Mouse (Mus musculus) gastrocnemius, adult 8-10 months (tissue): ENCODE measurements around the gene Rps11. TPM values are rescaled to one million over a fixed set of nuclear protein-coding genes. Genes with fewer than 3 reads are reported as not detected.
"Not testable (repeated sequence)": the region's sequence is repeated elsewhere in the genome, so short reads cannot be mapped to it uniquely, and the experiment has no call there.

Source experiments
- DNase-seq, 2 experiments: peaks; one replicate each; pipeline ENCODE4 v3.0.0; 2022; ENCODE audit warnings: low spot score in 2 of 2
- total RNA-seq, 4 experiments: library from RNA; stranded (reverse); gene quantifications; 2 replicates each; pipeline ENCODE4 v1.2.4; 2022

The Rps11 gene
- total RNA-seq, 4 experiments from 2014 or later: 471 to 554 (median 519) TPM

DNA sequence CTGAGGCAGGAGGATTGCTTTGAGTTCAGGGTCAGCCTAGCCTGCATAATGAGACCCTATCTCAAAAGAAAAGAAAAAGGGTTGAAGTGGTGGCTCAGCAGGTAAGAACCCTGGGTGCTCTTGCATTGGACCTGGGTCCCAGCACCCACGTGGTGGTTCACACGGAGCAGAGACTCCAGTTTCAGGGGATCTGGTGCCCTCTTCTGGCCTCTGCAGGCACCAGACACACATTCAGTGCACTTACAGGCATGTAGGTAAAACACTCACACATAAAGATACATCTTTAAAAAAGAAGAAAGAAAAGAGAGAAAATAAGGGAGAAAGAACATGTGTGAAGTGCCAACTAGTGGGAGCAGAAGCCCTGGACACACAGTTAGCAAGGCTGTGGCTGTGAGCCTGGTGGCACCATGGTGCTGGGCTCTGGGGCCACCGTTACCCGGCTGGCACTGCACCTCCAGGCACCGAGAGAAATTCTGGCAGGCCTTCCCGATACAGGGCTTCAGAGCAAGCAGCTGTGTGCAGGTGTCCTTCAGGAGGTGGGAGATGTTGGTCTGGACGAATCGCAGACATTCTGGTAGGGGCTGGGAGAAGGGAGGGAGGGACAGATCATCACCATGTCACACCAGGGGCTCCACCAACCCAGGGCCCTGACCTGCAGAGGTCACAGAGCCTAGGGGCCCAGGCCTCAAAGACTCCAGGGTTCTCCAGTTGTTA, 9.4 kb upstream of the Rps11 start:
- no peak for DNase-seq

GRCm38 (mm10) chr7:45131850-45132249, 7.6 kb upstream of the Rps11 start:
- DNase-seq: no peak

DNA sequence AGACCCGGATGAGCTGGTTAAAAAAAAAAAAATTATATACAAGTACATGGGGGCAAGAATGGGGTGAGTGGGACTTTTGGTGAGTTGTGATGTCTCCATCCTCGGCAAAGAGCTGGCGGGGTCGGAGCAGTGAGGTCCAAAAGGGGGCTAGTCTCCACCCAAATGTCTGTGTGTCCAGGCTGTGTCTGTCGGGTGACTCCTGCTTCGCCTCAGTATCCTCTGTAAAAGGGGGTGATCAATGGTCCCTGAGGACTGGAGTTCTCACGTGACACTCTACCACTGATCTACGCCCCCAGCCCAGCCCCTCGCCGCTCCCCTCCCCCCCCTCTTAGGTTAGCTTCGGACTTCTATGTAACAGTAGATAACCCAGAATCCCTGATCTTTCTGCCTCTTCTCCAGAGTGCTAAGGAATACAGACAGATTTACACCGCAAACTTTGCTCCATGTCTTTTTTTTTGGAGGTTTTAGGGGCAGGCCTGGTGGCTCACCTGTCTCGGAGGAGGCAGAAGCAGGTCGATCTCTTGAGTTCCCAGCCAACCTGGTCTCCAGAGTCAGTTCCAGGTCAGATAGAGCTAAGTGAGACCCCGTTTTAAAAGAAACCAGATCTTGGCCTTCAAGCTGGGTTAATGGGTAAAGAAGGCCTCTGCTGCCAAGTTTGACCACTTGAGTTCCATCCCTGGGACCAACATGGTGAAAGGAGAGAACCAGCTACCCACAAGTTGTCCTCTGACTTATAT, 5.7 kb upstream of the Rps11 start:
- DNase-seq: no peak

- no peak for DNase-seq
Measured at GRCm38 (mm10) chr7:45129318-45129717, 5.1 kb upstream of the Rps11 start.

DNA sequence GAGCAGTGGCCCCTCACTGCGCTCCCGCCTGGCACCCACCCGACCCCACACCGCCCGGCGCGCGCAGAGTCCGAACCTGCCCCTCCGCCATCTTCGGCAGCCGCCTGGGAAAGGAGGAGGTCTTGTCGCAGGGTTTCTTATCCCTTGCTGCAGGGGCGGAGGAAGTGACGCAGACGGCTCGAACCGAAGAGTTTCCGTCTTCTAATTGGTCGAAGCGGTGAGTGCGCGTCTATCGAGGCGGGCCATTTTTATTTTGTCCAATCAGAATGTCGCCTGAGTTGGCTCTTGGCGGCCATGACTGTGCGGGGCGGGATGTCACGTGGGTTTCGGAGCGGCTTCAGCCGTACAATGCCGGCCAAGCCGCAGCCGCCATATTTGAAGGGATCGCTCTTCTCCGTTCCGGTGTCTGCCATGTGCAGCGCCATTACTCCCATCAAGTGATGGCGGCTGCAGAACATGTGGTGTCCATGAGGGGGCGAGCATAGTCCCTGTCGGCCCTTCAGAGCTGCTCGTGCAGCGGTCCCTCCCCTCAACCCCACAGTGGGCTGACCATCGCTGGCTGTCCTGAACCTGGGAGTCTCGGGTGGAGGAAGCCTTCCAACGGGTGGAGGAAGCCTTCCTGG, 4.5 kb upstream of the Rps11 start, which contains the start of gene Rpl13a:
TSS of gene Rpl13a (minus strand) at position 138 of the 623 bp plus-strand sequence.
- DNase-seq: peak; percentile 98 to 99

DNA sequence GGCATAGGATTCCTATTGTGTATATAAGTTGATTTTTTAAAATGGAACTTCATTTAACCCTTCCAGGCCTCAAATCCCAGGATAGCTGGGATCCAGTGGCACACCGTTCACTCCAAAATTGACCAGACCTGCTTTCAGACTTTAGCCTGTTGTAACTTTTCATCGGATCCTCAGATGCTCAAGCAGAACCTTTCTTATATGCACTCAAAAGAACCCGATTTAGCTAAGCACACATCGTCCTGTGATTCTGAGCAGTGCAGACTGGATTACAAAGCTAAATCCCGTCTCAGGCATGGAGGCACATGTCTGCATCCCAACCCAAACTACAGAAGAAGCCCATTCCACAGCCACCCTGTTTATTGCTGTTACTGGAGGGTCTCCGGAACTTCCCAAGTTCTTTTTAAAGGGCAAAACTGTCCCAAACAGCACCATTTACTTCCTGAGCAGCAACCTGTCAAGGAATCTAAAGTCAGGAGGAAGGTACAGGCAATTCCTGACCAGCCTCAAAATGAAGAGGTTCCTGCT, 3.5 kb upstream of the Rps11 start:
- DNase-seq: no peak

DNA sequence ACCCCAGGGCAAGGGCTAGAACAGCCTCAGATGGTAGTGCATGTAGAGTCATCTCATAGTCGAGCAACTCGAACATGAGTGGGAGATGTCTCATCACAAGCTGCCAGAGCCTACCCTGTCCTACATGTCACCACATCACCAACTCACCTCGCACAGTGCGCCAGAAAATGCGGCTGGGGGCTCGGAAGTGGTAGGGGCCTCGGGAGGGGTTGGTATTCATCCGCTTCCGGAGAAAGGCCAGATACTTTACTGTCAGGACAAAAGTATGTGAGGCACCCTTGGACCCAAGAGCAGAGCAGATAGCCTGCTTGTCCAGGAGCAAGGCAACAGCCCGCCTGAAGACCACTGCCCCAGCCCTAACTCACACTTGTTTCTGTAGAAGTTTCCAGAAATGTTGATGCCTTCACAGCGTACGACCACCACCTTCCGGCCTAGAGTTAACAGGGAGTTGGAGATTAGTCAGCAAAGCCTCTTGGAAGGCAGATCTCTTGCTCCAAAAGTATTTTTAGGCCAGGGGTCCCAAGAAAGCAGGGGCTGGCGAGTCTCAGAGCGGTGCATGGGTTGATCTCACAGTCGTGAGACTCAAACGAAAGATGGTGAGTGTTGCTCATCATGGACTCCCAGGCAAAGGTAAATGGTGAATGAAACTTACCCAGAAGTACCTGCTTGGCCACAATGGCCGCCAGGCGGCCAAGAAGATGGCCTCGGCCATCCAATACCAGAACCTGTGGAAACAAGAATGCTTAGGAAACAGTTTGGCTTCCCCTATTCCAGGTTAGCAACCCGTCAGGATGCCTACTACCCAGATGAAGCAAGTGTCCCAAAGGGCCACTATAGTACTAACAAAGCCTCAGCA, 2.8 kb upstream of the Rps11 start:
- DNase-seq: no peak

DNA sequence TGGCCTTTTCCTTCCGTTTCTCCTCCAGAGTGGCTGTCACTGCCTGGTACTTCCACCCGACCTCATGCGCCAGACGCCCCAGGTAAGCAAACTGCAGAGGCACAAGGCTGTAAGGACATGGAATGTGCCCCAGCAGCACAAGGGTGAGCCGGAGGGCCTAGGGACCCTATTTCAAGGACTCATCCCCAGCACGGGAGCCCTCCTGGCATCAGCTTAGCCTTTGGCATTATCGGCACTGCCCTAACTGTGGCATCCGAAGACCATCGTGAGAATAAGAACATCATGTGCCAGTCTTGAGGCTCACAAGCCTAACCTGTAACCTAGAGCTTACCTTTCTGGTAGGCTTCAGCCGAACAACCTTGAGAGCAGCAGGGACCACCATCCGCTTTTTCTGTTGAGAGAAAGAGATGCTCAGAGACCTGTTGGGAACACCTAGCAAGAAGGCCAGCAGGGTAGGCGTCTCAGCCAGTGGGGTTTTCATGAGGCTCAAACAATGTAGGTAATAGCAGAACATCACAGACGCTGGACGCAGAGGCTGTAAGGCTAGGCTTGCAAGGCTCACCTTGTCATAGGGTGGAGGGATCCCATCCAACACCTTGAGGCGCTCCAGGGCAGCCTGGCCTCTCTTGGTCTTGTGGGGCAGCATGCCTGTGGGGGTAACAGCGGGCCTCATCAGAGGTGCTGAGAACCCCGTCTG, 2.1 kb upstream of the Rps11 start:
- DNase-seq: no peak

- DNase-seq: not testable (repeated sequence)
Measured at GRCm38 (mm10) chr7:45125649-45126048, 1.4 kb upstream of the Rps11 start.

GRCm38 (mm10) chr7:45125144-45125600, 933 bp upstream of the Rps11 start:
- no peak for DNase-seq

- DNase-seq: no peak
Measured at GRCm38 (mm10) chr7:45123186-45123570, 1.1 kb downstream of the Rps11 start.

DNA sequence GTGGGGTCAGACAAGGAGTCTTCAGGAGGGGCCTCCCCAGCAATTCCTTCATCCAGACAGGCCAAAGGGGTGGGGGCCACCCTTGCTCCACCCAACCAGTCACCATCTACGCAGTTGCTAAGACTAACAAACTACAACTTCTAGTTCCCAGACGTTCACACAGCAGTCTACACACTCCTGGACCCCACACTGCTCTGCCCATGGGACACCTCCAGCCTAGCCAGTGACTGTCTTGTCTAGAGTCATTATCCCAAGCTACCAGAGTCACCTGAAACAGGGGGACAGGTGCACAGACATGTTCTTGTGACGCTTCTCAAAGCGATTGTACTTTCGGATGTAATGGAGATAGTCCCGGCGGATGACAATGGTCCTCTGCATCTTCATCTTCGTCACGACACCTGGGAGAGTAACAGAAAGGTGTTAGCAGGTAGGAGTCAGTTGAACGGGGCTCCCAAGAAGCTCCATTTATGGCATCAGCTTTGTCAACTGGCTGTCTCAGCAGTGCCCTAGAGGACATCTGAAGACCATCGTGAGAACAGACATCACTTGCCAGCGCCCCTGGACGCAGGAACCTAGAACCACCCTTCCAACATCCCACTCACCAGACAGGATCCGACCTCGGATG, 1.6 kb downstream of the Rps11 start:
- no peak for DNase-seq

DNA sequence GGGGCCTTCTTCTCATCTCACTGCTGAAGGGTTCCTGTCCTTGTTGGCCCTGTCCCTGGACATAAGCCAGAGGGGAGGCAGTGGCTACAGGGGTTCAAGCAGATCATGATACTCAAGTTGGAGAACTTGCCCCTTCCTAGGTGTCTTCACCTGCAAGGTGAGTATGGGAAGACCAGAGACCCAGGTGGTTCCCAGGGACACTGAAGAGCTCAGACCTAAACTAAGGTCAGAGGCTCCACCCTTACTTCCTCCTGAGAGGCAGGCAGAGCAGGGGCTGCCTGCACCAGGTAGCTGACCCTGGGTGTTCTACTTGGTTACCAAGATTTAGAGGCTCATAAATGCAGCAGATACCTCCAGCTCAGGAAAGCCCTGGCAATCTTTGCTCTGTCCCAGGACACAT, 2.3 kb downstream of the Rps11 start:
- no peak for DNase-seq

DNA sequence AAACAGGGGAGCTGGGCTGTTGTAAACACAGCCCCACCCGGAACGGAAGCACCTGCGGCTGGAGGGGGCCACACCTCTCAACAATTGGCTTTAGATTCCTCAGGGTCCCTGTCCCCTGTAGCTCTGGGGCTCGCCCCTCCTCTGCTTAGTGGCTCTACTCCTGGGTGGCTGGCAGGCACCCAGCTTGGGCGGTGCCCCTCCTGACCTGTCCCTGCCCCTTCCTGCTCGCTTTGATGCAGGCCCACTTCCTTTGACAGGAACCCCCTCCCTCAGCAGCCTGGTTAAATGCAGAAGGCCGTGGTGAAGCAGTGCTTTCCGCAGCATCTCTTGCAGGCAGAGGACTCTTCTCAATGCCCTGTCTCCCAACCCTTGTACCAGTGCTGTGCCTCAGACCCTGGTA, 2.8 kb downstream of the Rps11 start:
- no peak for DNase-seq

DNA sequence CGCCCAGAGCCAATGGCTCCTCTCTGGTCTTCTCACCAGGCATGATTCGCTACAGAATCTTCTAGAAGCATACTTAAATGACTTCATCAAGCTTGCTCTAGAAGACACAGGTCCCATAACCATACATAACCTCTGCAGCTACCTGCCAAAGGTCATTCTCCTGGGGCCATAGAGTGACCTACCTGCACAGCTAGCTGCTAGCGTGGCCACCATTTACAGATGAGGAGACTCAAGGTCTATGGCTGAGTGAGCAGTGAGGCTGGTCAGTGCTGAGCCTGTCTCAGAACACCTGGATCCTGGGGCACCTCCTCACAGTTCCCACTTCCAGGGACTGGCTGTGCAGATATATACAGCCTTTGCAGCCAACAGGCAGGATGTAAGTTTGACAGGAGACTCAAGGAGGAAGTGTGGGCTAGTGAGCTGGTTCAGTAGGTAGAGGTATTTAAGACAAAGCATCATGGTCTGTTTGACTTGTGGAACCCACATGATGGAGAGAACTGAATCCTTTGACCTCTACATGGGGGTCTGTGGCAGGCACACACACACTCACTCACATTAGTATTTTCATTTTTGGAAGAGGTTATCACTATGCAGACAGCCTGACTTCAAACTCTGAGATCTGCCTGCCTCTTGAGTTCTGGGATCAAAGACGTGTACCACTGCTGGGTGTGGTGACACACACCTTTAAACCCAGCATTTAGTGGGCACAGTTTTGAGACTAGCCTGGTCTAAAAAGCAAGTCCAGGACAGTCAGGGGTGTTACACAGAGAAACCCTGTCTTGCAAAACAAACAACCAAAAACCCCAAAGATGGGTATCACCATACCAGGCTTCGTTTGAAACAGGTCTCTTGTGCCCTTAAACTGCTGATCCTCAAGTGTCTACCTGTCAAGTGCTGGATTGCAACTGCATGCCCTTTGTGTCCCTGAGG, 4.2 kb downstream of the Rps11 start:
- DNase-seq: no peak

DNA sequence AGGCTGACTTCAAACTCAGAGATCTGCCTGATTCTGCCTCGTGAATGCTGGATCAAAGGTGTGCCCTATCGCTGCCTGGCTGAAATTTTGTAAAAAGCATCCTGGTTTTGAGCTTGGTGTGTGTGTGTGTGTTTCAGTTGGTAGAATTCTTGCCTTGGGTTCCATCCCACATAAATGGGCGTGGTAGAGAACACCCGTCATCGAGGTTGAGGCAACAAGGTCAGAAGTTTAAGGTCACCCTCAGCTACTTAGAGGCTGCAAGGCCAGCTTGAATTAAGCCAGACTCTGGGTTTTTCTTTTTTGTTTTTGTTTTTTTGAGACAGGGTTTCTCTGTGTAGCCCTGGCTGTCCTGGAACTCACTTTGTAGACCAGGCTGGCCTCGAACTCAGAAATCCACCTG, 5.9 kb downstream of the Rps11 start:
- no peak for DNase-seq

DNA sequence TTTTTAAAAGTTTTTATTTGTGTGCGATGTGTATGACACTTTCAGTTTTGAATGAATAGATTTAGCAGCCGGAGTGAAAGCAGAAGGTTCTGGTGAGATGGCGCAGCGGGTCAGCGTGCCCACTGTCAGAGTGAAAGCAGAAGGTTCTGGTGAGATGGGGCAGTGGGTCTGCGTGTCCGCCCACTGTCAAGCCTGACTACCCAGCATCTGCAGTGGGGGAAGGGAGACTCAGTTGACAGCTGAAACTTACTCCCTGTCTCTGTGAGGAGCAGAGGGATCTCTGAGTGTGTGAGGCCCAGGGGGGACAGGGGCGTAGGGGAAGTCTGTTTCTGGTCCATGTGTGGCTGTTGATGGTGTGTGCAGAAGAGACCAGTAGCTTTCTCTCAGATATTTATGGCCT, 6.7 kb downstream of the Rps11 start:
- DNase-seq: no peak

- no peak for DNase-seq
Measured at GRCm38 (mm10) chr7:45113476-45113875, 10.8 kb downstream of the Rps11 start.

DNA sequence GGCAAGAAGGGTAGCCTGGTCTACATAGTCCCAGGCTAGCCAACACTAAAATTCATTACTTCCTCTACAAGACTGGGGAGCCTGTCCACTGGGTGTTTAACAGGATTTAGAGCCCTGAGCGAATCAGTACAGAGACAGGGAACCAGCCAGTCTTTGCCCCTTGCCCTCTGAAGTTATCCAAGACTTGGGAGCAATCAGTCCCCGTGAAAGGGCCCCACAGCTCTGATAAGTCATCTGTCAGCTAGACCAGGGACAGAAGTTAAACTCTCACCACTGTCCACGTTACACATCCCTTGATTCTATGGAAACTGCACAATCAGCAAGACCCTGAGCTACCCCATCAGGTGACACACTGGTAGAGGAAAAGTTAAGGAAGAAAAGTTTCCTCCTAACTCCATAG, 11.7 kb downstream of the Rps11 start:
- DNase-seq: no peak
